Mouse (Mus musculus): ENCODE results near the gene Fam76b.

The Fam76b gene

GRCm38 (mm10) chr9:13835256-13835655 lies 7.7 kb downstream of the Fam76b start:
- H3K27me3 ChIP-seq (ENCODE audit: control insufficient read depth, insufficient read depth, low read length, poor library complexity, severe bottlenecking): no peaks in the 10 kb centered on the region
- DNase-seq (ENCODE audit: low read depth, low spot score): peak; percentile 78
- peaks cover 18% of the 10 kb centered on the region for H3K36me3 ChIP-seq (ENCODE audit: control insufficient read depth, insufficient read depth, low read length, poor library complexity, severe bottlenecking)

GRCm38 (mm10) chr9:13836726-13837125 lies 9.2 kb downstream of the Fam76b start:
- DNase-seq (ENCODE audit: low read depth, low spot score): peak; percentile 71
- H3K27me3 ChIP-seq (ENCODE audit: control insufficient read depth, insufficient read depth, low read length, poor library complexity, severe bottlenecking): no peaks in the 10 kb centered on the region
- peaks cover 20% of the 10 kb centered on the region; the same call in 1 of the 2 replicates for H3K36me3 ChIP-seq (ENCODE audit: control insufficient read depth, insufficient read depth, low read length, poor library complexity, severe bottlenecking)

GRCm38 (mm10) chr9:13847591-13847990 lies 20.1 kb downstream of the Fam76b start:
- no peak for DNase-seq (ENCODE audit: low read depth, low spot score)
- no peaks in the 10 kb centered on the region for H3K27me3 ChIP-seq (ENCODE audit: control insufficient read depth, insufficient read depth, low read length, poor library complexity, severe bottlenecking)
- H3K36me3 ChIP-seq (ENCODE audit: control insufficient read depth, insufficient read depth, low read length, poor library complexity, severe bottlenecking): peaks cover 11% of the 10 kb centered on the region; the same call in 1 of the 2 replicates

GRCm38 (mm10) chr9:13848481-13849480 lies 21.3 kb downstream of the Fam76b start:
- H3K27me3 ChIP-seq (ENCODE audit: control insufficient read depth, insufficient read depth, low read length, poor library complexity, severe bottlenecking): no peaks in the 10 kb centered on the region
- peaks cover 6% of the 10 kb centered on the region; the same call in 1 of the 2 replicates for H3K36me3 ChIP-seq (ENCODE audit: control insufficient read depth, insufficient read depth, low read length, poor library complexity, severe bottlenecking)
- peak; percentile 68 for DNase-seq (ENCODE audit: low read depth, low spot score)

- DNase-seq (ENCODE audit: low read depth, low spot score): no peak
- H3K36me3 ChIP-seq (ENCODE audit: control insufficient read depth, insufficient read depth, low read length, poor library complexity, severe bottlenecking): no peaks in the 10 kb centered on the region
Measured at GRCm38 (mm10) chr9:13853876-13854275, 26.4 kb downstream of the Fam76b start.

GRCm38 (mm10) chr9:13856247-13856646 lies 28.7 kb downstream of the Fam76b start:
- no peak for DNase-seq (ENCODE audit: low read depth, low spot score)
- H3K27me3 ChIP-seq (ENCODE audit: control insufficient read depth, insufficient read depth, low read length, poor library complexity, severe bottlenecking): no peaks in the 10 kb centered on the region
- no peaks in the 10 kb centered on the region for H3K36me3 ChIP-seq (ENCODE audit: control insufficient read depth, insufficient read depth, low read length, poor library complexity, severe bottlenecking)

More at GRCm38 (mm10) chr9:13853876-13854275, 26.4 kb downstream of the Fam76b start:
- no peaks in the 10 kb centered on the region for H3K27me3 ChIP-seq (ENCODE audit: control insufficient read depth, insufficient read depth, low read length, poor library complexity, severe bottlenecking)

GRCm38 (mm10) chr9:13856777-13857176 lies 29.3 kb downstream of the Fam76b start:
- DNase-seq (ENCODE audit: low read depth, low spot score): no peak
- Histone ChIP-seq H3K27me3 (ENCODE audit: control insufficient read depth, insufficient read depth, low read length, poor library complexity, severe bottlenecking) (no peaks in the 10 kb centered on the region), H3K36me3 (ENCODE audit: control insufficient read depth, insufficient read depth, low read length, poor library complexity, severe bottlenecking) (no peaks in the 10 kb centered on the region)

- Histone ChIP-seq H3K36me3 (ENCODE audit: control insufficient read depth, insufficient read depth, low read length, poor library complexity, severe bottlenecking) (no peaks in the 10 kb centered on the region), H3K27me3 (ENCODE audit: control insufficient read depth, insufficient read depth, low read length, poor library complexity, severe bottlenecking) (no peaks in the 10 kb centered on the region)
- no peak for DNase-seq (ENCODE audit: low read depth, low spot score)
Measured at GRCm38 (mm10) chr9:13867646-13868045, 40.1 kb downstream of the Fam76b start.

GRCm38 (mm10) chr9:13871631-13872030 lies 44.1 kb downstream of the Fam76b start:
- Histone ChIP-seq H3K27me3 (ENCODE audit: control insufficient read depth, insufficient read depth, low read length, poor library complexity, severe bottlenecking) (no peaks in the 10 kb centered on the region), H3K36me3 (ENCODE audit: control insufficient read depth, insufficient read depth, low read length, poor library complexity, severe bottlenecking) (no peaks in the 10 kb centered on the region)
- no peak for DNase-seq (ENCODE audit: low read depth, low spot score)

GRCm38 (mm10) chr9:13874359-13874758 lies 46.8 kb downstream of the Fam76b start:
- no peaks in the 10 kb centered on the region for H3K27me3 ChIP-seq (ENCODE audit: control insufficient read depth, insufficient read depth, low read length, poor library complexity, severe bottlenecking)
- H3K36me3 ChIP-seq (ENCODE audit: control insufficient read depth, insufficient read depth, low read length, poor library complexity, severe bottlenecking): no peaks in the 10 kb centered on the region
- DNase-seq (ENCODE audit: low read depth, low spot score): peak; percentile 55

- H3K36me3 ChIP-seq (ENCODE audit: control insufficient read depth, insufficient read depth, low read length, poor library complexity, severe bottlenecking): no peaks in the 10 kb centered on the region
- H3K27me3 ChIP-seq (ENCODE audit: control insufficient read depth, insufficient read depth, low read length, poor library complexity, severe bottlenecking): no peaks in the 10 kb centered on the region
- DNase-seq (ENCODE audit: low read depth, low spot score): no peak
Measured at GRCm38 (mm10) chr9:13875340-13875739, 47.8 kb downstream of the Fam76b start.

GRCm38 (mm10) chr9:13880761-13881160 lies 53.2 kb downstream of the Fam76b start:
- no peaks in the 10 kb centered on the region for H3K36me3 ChIP-seq (ENCODE audit: control insufficient read depth, insufficient read depth, low read length, poor library complexity, severe bottlenecking)

GRCm38 (mm10) chr9:13882478-13882877 lies 55.0 kb downstream of the Fam76b start:
- Histone ChIP-seq H3K27me3 (ENCODE audit: control insufficient read depth, insufficient read depth, low read length, poor library complexity, severe bottlenecking) (no peaks in the 10 kb centered on the region), H3K36me3 (ENCODE audit: control insufficient read depth, insufficient read depth, low read length, poor library complexity, severe bottlenecking) (no peaks in the 10 kb centered on the region)
- DNase-seq (ENCODE audit: low read depth, low spot score): no peak

More at GRCm38 (mm10) chr9:13880761-13881160, 53.2 kb downstream of the Fam76b start:
- no peak for DNase-seq (ENCODE audit: low read depth, low spot score)
- no peaks in the 10 kb centered on the region for H3K27me3 ChIP-seq (ENCODE audit: control insufficient read depth, insufficient read depth, low read length, poor library complexity, severe bottlenecking)

- no peaks in the 10 kb centered on the region for H3K27me3 ChIP-seq (ENCODE audit: control insufficient read depth, insufficient read depth, low read length, poor library complexity, severe bottlenecking)
- DNase-seq (ENCODE audit: low read depth, low spot score): no peak
- H3K36me3 ChIP-seq (ENCODE audit: control insufficient read depth, insufficient read depth, low read length, poor library complexity, severe bottlenecking): no peaks in the 10 kb centered on the region
Measured at GRCm38 (mm10) chr9:13888981-13889380, 61.5 kb downstream of the Fam76b start.

GRCm38 (mm10) chr9:13889657-13890056 lies 62.1 kb downstream of the Fam76b start:
- Histone ChIP-seq H3K36me3 (ENCODE audit: control insufficient read depth, insufficient read depth, low read length, poor library complexity, severe bottlenecking) (no peaks in the 10 kb centered on the region), H3K27me3 (ENCODE audit: control insufficient read depth, insufficient read depth, low read length, poor library complexity, severe bottlenecking) (no peaks in the 10 kb centered on the region)
- DNase-seq (ENCODE audit: low read depth, low spot score): peak; percentile 81
